Mouse (Mus musculus) heart, embryonic 16.5 days (tissue): Measurements from ENCODE around the gene Crygb. TPM values are rescaled to one million over a fixed set of nuclear protein-coding genes. Genes with fewer than 3 reads are reported as not detected.

ENCODE experiments used
- ATAC-seq: fragments of 200-750 bp; cut with Nextera tagmentation; replicated peaks from 2 replicates; pipeline ENCODE4 v1.8.0; 2017; ENCODE audit warnings: moderate number of reproducible peaks; ENCODE audit not compliant: insufficient read depth, low FRiP score; ENCODE audit errors: extremely low read depth
- H3K27ac ChIP-seq: fragments of 300-500 bp; sonication (generic); 2 replicates; pipeline ENCODE4 v1.5.1; 2014; ENCODE audit warnings: mild to moderate bottlenecking, low read length, control low read depth, moderate library complexity
- H3K27me3 ChIP-seq: fragments of 300-500 bp; sonication (generic); 2 replicates; pipeline ENCODE4 v1.6.1; 2014; ENCODE audit warnings: low read length, mixed read lengths; ENCODE audit not compliant: control insufficient read depth, insufficient read depth
- H3K36me3 ChIP-seq: fragments of 300-500 bp; sonication (generic); 2 replicates; pipeline ENCODE4 v1.6.1; 2014; ENCODE audit not compliant: control insufficient read depth, insufficient read depth
- H3K4me1 ChIP-seq: fragments of 300-500 bp; sonication (generic); 2 replicates; pipeline ENCODE4 v1.6.1; 2014; ENCODE audit warnings: low read length, mixed read lengths; ENCODE audit not compliant: control insufficient read depth, insufficient read depth
- H3K4me2 ChIP-seq: fragments of 300-500 bp; sonication (generic); 2 replicates; pipeline ENCODE4 v1.6.1; 2014; ENCODE audit warnings: low read depth, mild to moderate bottlenecking, control low read depth, low read length
- H3K4me3 ChIP-seq: fragments of 300-500 bp; sonication (generic); 2 replicates; pipeline ENCODE4 v1.5.1; 2014; ENCODE audit warnings: mild to moderate bottlenecking, control low read depth, low read length
- H3K9ac ChIP-seq: fragments of 300-500 bp; sonication (generic); 2 replicates; pipeline ENCODE4 v1.6.1; 2014; ENCODE audit warnings: low read length, control low read depth
- H3K9me3 ChIP-seq: fragments of 300-500 bp; sonication (generic); replicated peaks from 2 replicates; pipeline ENCODE4 v1.6.1; 2016; ENCODE audit warnings: low read length; ENCODE audit not compliant: control insufficient read depth
- WGBS: fragments of 180-500 bp; shearing (Covaris S2); extraction: QIAGEN DNeasy Blood & Tissue Kit; methylation state at CpG from one replicate; pipeline ENCODE4 v1.1.7; 2014; 5-methylcytosine and 5-hydroxymethylcytosine counted together
- polyA plus RNA-seq: library from polyadenylated mRNA; unstranded; fragments of >200 nt; fragmentation: Nextera tagmentation; extraction: Ambion mirVana; gene quantifications from 2 replicates; pipeline ENCODE4 v1.2.1, GENCODE M21; 2015

The Crygb gene
- 0.32 and 0.66 TPM in 2 replicates for polyA plus RNA-seq

GRCm38 (mm10) chr1:65082188-65082587, at the start of gene Crygb:
Crygb (minus strand) TSS chr1:65082288.
- H3K27me3 ChIP-seq = no peaks in the 10 kb centered on the region
- no peak within 1 kb of the TSS for H3K4me2 ChIP-seq
- no peak within 1 kb of the TSS for H3K9ac ChIP-seq
- no peak for ATAC-seq
- WGBS = 44% methylated on average over 7 of the region's 7 CpGs
- no peaks in the 10 kb centered on the region for H3K4me1 ChIP-seq
- H3K36me3 ChIP-seq = no peaks in the 10 kb centered on the region
- 0 out of 2 replicates have a peak, but pooled peaks cover 2% of the 10 kb centered on the region for H3K9me3 ChIP-seq
- no peak within 1 kb of the TSS for H3K27ac ChIP-seq
- no peak within 1 kb of the TSS for H3K4me3 ChIP-seq

GRCm38 (mm10) chr1:65131671-65132070, 49.6 kb upstream of the Crygb start:
- WGBS = 87% methylated on average over 1 of the region's 1 CpGs
- no peaks in the 10 kb centered on the region for H3K9me3 ChIP-seq
- no peak overlapping the region for H3K4me2 ChIP-seq
- no peak overlapping the region for H3K9ac ChIP-seq
- no peak overlapping the region for H3K27ac ChIP-seq
- no peak for ATAC-seq
- H3K4me1 ChIP-seq = no peaks in the 10 kb centered on the region
- H3K4me3 ChIP-seq = no peak overlapping the region
- H3K27me3 ChIP-seq = no peaks in the 10 kb centered on the region
- no peaks in the 10 kb centered on the region for H3K36me3 ChIP-seq

GRCm38 (mm10) chr1:65130226-65130625, 48.1 kb upstream of the Crygb start:
- Histone ChIP-seq H3K27ac (no peak overlapping the region), H3K9me3 (no peaks in the 10 kb centered on the region), H3K4me1 (no peaks in the 10 kb centered on the region), H3K36me3 (no peaks in the 10 kb centered on the region), H3K27me3 (no peaks in the 10 kb centered on the region), H3K4me2 (no peak overlapping the region), H3K4me3 (no peak overlapping the region), H3K9ac (no peak overlapping the region)
- 77% methylated on average over 3 of the region's 3 CpGs for WGBS
- ATAC-seq = no peak

GRCm38 (mm10) chr1:65129634-65130180, 47.6 kb upstream of the Crygb start:
- no peaks in the 10 kb centered on the region for H3K27me3 ChIP-seq
- no peaks in the 10 kb centered on the region for H3K36me3 ChIP-seq
- H3K27ac ChIP-seq = no peak overlapping the region
- no peaks in the 10 kb centered on the region for H3K4me1 ChIP-seq
- ATAC-seq = no peak
- WGBS = 65% methylated on average over 3 of the region's 3 CpGs
- H3K9ac ChIP-seq = no peak overlapping the region
- H3K4me2 ChIP-seq = no peak overlapping the region
- H3K4me3 ChIP-seq = no peak overlapping the region
- no peaks in the 10 kb centered on the region for H3K9me3 ChIP-seq

GRCm38 (mm10) chr1:65122574-65123372, 40.7 kb upstream of the Crygb start, which contains the start of gene D630023F18Rik:
D630023F18Rik (minus strand) TSS chr1:65123214.
- 27% methylated on average over 9 of the region's 9 CpGs for WGBS

GRCm38 (mm10) chr1:65119438-65119837, 37.4 kb upstream of the Crygb start, which contains the start of gene Gm28845:
Gm28845 (minus strand) TSS chr1:65119558.
- Histone ChIP-seq H3K27me3 (no peaks in the 10 kb centered on the region), H3K9ac (no peak within 1 kb of the TSS), H3K4me3 (no peak within 1 kb of the TSS), H3K9me3 (no peaks in the 10 kb centered on the region), H3K36me3 (no peaks in the 10 kb centered on the region), H3K27ac (no peak within 1 kb of the TSS), H3K4me1 (no peaks in the 10 kb centered on the region), H3K4me2 (no peak within 1 kb of the TSS)
- 82% methylated on average over 1 of the region's 1 CpGs for WGBS
- no peak for ATAC-seq

More at GRCm38 (mm10) chr1:65122574-65123372, 40.7 kb upstream of the Crygb start, which contains the start of gene D630023F18Rik:
- peak within 1 kb of the TSS; percentile 37 for H3K9ac ChIP-seq
- peak within 1 kb of the TSS; percentile 45 for H3K4me3 ChIP-seq
- no peaks in the 10 kb centered on the region for H3K27me3 ChIP-seq
- H3K4me1 ChIP-seq = no peaks in the 10 kb centered on the region
- H3K9me3 ChIP-seq = no peaks in the 10 kb centered on the region
- peak within 1 kb of the TSS; percentile 64 for H3K4me2 ChIP-seq
- H3K27ac ChIP-seq = no peak within 1 kb of the TSS
- H3K36me3 ChIP-seq = no peaks in the 10 kb centered on the region
- no peak for ATAC-seq

- no peak overlapping the region for H3K27ac ChIP-seq
- no peaks in the 10 kb centered on the region for H3K27me3 ChIP-seq
- H3K9ac ChIP-seq = no peak overlapping the region
- peak; percentile 14; the same call in 1 of the 2 replicates for ATAC-seq
- 66% methylated on average over 8 of the region's 8 CpGs for WGBS
- no peak overlapping the region for H3K4me3 ChIP-seq
- H3K9me3 ChIP-seq = no peaks in the 10 kb centered on the region
- no peak overlapping the region for H3K4me2 ChIP-seq
- no peaks in the 10 kb centered on the region for H3K36me3 ChIP-seq
- H3K4me1 ChIP-seq = no peaks in the 10 kb centered on the region
These were observed 36.2 kb upstream of the Crygb start for GRCm38 (mm10) chr1:65118150-65118913.

- Histone ChIP-seq H3K4me3 (no peak overlapping the region), H3K9me3 (no peaks in the 10 kb centered on the region), H3K4me1 (peaks cover 3% of the 10 kb centered on the region; the same call in 1 of the 2 replicates), H3K9ac (no peak overlapping the region), H3K4me2 (no peak overlapping the region), H3K27me3 (no peaks in the 10 kb centered on the region), H3K36me3 (no peaks in the 10 kb centered on the region), H3K27ac (no peak overlapping the region)
- WGBS = 86% methylated on average over 5 of the region's 5 CpGs
- ATAC-seq = no peak
These were observed 31.6 kb upstream of the Crygb start for GRCm38 (mm10) chr1:65113536-65114172.
